ENCODE assay signal across 20 mouse cellular contexts in genomic region chr9:121694736-121695135, GRCm38 (mm10). TPM values are rescaled to one million over a fixed set of nuclear protein-coding genes. Genes with fewer than 3 reads are reported as not detected.
"Had no signal": no experiment of that assay in that cellular context is flagged by ENCODE, and none has a peak within 500 bp of the region (broad histone marks: within the 10 kb centered on the region; RNA-seq: fewer than 3 reads in every experiment).

No protein-coding gene starts in this region.

- H3K4me2 ChIP-seq: liver, embryonic 13.5 days; liver, embryonic 15.5 days; lung, embryonic 15.5 days; midbrain, embryonic 11.5 days; midbrain, embryonic 13.5 days; midbrain, embryonic 15.5 days; neural tube, embryonic 12.5 days had no signal

- H3K27me3 ChIP-seq: liver, embryonic 13.5 days; liver, embryonic 15.5 days; lung, embryonic 15.5 days; midbrain, embryonic 13.5 days; midbrain, embryonic 15.5 days; neural tube, embryonic 12.5 days had no signal

- H3K27ac ChIP-seq: liver, embryonic 13.5 days; liver, embryonic 15.5 days; lung, embryonic 15.5 days; macrophage; midbrain, embryonic 13.5 days; midbrain, embryonic 15.5 days; neural tube, embryonic 12.5 days had no signal

- H3K4me3 ChIP-seq: liver, embryonic 13.5 days; liver, embryonic 15.5 days; lung, embryonic 15.5 days; megakaryocyte, embryonic 14.5 days; midbrain, embryonic 13.5 days; midbrain, embryonic 15.5 days; neural tube, embryonic 12.5 days had no signal

- DNase-seq: liver; liver, embryonic 13.5 days; liver, postnatal 0 days; right cerebral cortex, adult 18-20 months; right cerebral cortex, postnatal 25 days; right cerebral cortex, postnatal 4 days; spleen, adult 18-20 months; thymus, adult 18-20 months; thymus, postnatal 14 days; thymus, postnatal 36 days had no signal

- H3K9me3 ChIP-seq: liver, embryonic 13.5 days; lung, embryonic 15.5 days; megakaryocyte, embryonic 14.5 days; midbrain, embryonic 13.5 days; midbrain, embryonic 15.5 days; neural tube, embryonic 12.5 days had no signal

- H3K4me1 ChIP-seq: liver, embryonic 13.5 days; liver, embryonic 15.5 days had no signal

- H3K9ac ChIP-seq: liver, embryonic 13.5 days; liver, embryonic 15.5 days; liver, postnatal 0 days; lung, embryonic 15.5 days; midbrain, embryonic 13.5 days; midbrain, embryonic 15.5 days; neural tube, embryonic 12.5 days had no signal

- ATAC-seq: liver, postnatal 0 days; midbrain, embryonic 13.5 days; midbrain, embryonic 15.5 days had no signal

- H3K36me3 ChIP-seq: liver, embryonic 13.5 days; liver, embryonic 15.5 days had no signal

RNA-seq across cellular contexts. Expression of gene Lyzl4, which starts 52.8 kb away (rescaled TPM):
- polyA plus RNA-seq: liver, embryonic 15.5 days; lung, embryonic 15.5 days; midbrain, postnatal 0 days; neural tube, embryonic 12.5 days; neural tube, embryonic 14.5 days had no signal
